Mouse (Mus musculus) mouse trophoblast stem cell (cell line): ENCODE measurements at regions not wholly inside any gene's neighbourhood (a gene's known extent, or its start where the extent isn't known, plus 50 kb on each side); places are given as distances from the start of the nearest gene placed in this dataset.
"Not testable (repeated sequence)": the region's sequence is repeated elsewhere in the genome, so short reads cannot be mapped to it uniquely, and the experiment has no call there.

Experiments
- in situ Hi-C, 2 experiments: fragments of 300-500 bp; cut with MseI, MboI; formaldehyde crosslinking; loops; 2 replicates in 1 of 2; 3 replicates in 1 of 2; pipeline ENCODE4 v1.15.1; 2025

GRCm38 (mm10) chr8:26596665-26597362 is 380.3 kb upstream of the Zfp703 start:
- in situ Hi-C loops = no loop called here

DNA sequence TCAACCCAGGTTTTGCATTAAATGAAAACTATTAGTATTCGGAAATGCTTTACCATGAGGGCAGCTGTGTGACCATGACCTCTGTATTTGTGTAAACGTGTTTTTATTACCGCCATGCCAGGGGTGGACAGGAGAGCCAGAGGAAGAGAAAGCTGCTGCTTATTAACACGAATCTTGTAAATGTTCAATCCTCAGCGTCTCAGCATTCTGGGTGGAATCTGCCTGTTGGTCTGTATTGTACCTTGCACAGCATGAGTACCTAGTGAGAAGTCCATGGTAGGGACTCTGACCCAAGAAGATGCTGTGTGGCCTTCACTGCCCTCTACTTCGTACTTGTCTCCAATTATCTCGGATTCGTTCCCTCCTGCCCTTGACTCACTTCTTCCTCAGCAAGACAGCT is 378.6 kb upstream of the Zfp703 start:
- in situ Hi-C loops = no loop called here

DNA sequence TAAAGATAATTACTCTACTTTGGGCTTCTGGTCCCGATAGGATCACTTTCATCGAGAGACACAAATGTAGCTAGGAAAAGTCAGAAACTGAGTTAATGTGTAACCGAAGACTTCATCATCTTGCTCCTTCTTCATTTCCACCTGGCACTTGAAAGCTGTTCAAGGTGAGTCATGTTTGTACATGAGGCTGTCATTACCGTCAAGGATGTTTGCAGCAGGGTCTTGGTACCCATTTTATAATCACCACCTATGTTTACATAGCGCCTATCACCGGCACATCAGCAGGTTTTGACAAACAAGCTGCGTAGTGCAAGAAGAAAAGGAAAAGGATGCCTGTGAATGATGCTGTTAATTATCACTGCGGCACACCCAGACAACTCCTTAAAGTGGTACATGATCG is 377.0 kb upstream of the Zfp703 start:
- in situ Hi-C loops = no loop called here

DNA sequence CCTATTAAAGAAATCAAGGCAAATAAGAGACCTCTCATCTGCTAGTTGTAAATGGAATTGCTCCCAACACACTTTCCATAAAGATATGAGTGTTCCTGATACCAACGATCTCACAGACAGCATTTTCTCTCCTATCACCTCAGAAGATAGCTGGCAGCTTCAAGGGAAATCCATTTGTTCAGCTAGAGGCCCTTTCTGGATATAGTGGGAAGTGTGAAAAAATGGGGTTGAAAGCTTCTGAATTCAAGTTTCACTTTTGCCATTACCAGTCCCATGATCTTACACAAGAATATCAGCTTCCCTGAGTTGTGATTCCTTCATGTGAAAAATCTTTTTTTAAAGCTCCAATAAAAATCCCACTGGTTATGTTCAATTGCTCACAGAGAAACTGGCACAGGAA is 369.1 kb upstream of the Zfp703 start:
- in situ Hi-C loops = no loop called here

DNA sequence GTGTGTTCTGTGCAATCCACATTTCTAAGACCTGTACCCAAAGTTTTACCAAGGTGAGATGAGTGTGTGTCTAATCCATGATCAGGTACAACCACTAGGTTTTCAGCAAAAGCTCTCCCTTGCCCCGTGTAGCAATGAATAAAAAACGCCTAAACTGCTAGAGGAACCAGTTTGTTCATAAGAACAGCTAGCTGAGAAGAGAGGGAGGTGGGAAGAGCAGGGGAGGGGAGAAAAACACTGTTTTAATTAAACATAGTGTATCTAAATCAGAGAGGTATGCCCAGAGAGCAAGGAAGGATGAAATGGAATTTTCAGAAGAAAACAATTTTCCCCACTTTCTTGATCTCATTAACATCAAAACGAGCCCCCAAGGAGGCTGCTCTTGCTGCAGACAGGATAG is 368.5 kb upstream of the Zfp703 start:
- in situ Hi-C loops = no loop called here

DNA sequence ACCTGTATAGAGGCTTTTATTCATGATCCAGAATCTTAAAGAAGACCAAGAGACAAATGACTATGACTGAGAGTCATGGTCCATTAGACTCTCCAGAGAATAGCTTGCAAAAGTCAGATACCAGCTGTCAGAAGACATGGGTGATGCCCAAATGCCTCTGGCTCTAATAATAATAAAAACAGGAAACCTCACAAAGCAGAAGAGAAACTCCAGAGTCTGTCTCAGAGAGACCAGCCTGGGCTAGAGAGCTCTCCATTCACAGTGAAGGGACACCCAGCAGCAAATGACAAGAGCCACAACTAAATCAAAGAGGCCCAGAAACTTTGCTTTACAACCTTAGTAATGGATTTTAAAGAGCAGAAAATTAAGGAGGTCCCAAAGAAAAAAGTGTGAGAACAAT is 365.0 kb upstream of the Zfp703 start:
- in situ Hi-C loops = no loop called here

DNA sequence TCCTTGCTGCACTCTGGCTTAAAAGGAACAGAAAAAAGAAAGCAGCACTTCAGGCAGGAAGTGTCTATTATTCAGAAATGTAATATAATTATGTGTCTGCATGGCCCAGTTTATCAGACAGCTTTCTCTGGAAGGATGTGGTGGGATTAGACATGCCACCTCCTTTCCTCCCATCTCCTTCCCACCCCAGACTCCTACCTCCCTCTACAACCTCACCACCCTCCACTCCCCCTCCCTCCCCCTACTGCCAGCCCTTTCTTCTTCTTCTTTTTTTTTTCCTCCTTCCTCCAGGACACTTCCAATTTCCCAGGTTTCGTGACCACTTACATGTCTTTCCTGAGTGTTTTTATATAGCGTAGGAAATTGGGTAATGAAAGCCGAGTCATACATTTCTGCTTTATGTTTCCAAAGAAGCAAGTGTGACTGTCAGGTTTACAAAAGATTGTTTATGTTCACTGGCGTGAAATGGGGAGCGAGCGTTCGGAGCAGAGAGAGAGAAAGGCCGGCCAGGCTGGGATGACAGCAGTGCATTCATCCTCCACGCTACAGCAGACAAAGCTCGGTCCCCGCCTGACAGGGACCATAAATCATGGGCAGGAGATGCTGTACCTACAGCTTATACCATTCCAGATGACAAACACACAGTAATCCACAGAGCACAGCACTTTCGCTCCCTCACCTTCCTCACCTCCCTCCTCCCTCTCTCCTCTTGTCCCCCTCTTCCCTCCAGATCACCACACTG is 354.6 kb upstream of the Zfp703 start:
- in situ Hi-C loops = no loop called here

DNA sequence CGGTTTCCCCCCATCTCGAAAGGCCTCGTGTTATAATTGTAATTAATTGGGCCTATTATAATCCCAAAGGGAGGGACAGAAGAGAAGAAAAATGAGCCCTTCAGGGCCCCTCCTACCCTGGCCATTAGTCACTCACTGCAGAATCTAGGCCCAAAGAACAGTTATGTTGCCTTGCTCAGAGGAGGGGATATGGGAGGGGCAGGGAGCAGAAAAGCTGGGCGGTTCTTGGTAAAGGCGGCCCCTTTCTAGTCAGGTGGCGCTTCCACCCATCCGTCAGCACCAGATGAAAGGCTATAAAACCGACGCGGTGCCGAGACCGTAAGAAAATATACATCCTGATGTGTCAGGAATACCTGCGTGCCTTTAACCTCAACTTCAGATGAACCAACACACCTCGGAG is 350.9 kb upstream of the Zfp703 start:
- in situ Hi-C loops = no loop called here

GRCm38 (mm10) chr8:26626651-26627077 is 350.5 kb upstream of the Zfp703 start:
- in situ Hi-C loops = no loop called here

- in situ Hi-C loops = no loop called here
Measured at GRCm38 (mm10) chr8:26627191-26627891, 349.8 kb upstream of the Zfp703 start.

DNA sequence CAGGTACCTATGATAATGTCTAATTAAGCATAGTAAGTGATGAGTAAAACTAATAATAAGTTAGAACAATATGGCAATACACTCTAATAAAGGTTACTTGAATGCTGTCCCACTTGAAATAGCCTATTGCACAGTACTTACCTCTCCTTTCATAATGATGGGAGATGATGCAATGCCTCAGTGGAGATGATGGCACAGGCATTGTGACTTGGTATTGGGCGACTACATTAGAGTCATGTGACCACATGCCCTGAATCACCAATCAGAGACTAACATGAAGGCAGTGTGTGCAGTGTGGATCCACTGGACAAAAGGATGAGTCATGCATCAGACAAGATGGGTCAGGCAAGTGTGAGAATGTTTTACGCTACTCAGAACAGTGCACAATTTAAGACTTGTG is 346.6 kb upstream of the Zfp703 start:
- in situ Hi-C loops = no loop called here

- in situ Hi-C loops = no loop called here
Measured at GRCm38 (mm10) chr8:26635701-26636100, 341.4 kb upstream of the Zfp703 start.

- in situ Hi-C loops = not testable (repeated sequence)
Measured at GRCm38 (mm10) chr8:26645375-26645774, 331.8 kb upstream of the Zfp703 start.

GRCm38 (mm10) chr8:26650287-26650686 is 326.8 kb upstream of the Zfp703 start:
- in situ Hi-C loops = no loop called here

DNA sequence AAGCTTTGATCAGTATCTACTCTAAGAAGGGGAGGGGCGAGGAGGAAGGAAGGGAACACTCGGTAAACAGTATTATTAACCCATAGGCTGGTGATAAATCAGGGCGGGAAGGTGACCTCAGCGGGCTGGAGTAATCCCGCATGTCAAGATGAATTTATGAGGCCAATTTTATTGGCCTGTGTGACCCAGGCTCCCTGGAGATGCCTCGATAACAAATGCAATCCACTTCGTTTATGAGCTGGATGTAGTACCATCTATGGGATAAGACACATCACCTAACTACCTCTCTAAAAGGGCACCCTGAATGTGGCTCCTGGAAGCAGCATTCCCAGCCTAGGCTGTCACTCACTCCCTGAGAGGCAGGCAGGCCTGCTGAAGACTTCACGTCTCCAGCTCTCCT is 321.2 kb upstream of the Zfp703 start:
- in situ Hi-C loops = no loop called here

- in situ Hi-C loops = no loop called here
Measured at GRCm38 (mm10) chr8:26656310-26657075, 320.6 kb upstream of the Zfp703 start.

- in situ Hi-C loops = no loop called here
Measured at GRCm38 (mm10) chr8:26659381-26659780, 317.7 kb upstream of the Zfp703 start.

GRCm38 (mm10) chr8:26669541-26669940 is 307.6 kb upstream of the Zfp703 start:
- in situ Hi-C loops = no loop called here

DNA sequence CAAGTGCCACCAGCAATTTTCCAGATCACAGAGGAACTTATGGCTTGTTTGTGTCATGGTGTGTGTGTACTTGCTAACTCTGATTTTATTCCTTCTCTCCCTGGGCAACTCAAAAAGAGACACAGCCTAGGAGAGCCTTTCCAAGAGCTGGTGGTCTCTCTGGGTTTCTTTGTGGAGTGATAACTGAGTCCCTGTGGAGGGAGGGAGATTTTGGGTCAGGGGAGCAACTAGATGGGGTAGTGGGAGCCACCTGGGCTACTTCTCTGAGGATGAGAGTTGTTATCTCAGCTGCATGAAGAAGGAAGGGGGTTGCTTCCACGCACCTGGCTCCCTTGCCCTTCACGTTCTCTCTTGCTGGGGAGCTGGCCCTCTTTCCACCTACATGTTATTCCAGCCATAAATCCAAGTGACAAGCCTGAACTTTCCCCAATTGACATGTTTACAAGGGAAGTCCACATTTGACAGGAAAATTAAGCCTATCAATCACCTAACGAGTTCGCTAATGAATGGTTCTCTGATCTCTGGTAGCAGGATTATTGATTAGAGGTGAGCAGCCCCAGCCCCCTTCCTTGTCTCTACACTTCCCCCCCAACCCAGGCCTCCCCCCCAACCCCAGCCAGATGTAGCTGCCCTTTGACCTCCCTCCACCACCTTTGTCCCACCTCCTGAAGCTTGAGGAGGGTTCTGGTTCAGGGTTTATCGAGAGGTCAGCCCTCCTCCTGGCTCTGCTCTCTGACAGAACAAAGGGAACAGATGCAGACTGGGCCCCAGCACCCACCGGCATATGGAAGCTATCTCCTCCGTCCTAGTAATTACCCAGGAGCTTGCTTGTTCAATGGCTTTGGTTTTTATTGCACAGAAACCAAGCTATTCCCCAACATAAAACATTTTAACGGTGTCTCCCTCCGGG is 304.4 kb upstream of the Zfp703 start:
- in situ Hi-C loops = no loop called here

GRCm38 (mm10) chr8:26677584-26678138 is 299.5 kb upstream of the Zfp703 start:
- in situ Hi-C loops = loop anchor here in 1 of 2 experiments (25.0 kb wide), 1 partner anchor 310 kb away; the partner anchor contains the start of gene Zfp703
